In genomic region chr2:103119197-103119854, GRCm38 (mm10) we compare ENCODE assay signal across 12 mouse cellular contexts. TPM values are rescaled to one million over a fixed set of nuclear protein-coding genes. Genes with fewer than 3 reads are reported as not detected.
A peak's percentile ranks its signal among the peaks of the same experiment; 100 is the strongest.
DNase-seq lines count a peak whose midpoint lies in the region; ATAC-seq and TF ChIP-seq lines count a peak whose summit lies in the region.
"Had no signal": no experiment of that assay in that cellular context is flagged by ENCODE, and none has a peak within 500 bp of the region (broad histone marks: within the 10 kb centered on the region; RNA-seq: fewer than 3 reads in every experiment).

No protein-coding gene starts in this region.

- no peak overlapping the region for H3K4me2 ChIP-seq in midbrain, embryonic 13.5 days (replicated peaks)
- no peak overlapping the region for H3K4me2 ChIP-seq in midbrain, embryonic 16.5 days (ENCODE audit: low read length)
- no peak overlapping the region for H3K4me2 ChIP-seq in intestine, postnatal 0 days (replicated peaks; ENCODE audit: low read depth)

- no peak overlapping the region for H3K4me3 ChIP-seq in midbrain, embryonic 13.5 days (replicated peaks)
- H3K4me3 ChIP-seq in midbrain, embryonic 16.5 days (ENCODE audit: low read depth, low read length), result no peak overlapping the region
- no peak overlapping the region for H3K4me3 ChIP-seq in intestine, postnatal 0 days (ENCODE audit: low read depth, low read length)
- H3K4me3 ChIP-seq: layer of hippocampus, adult 2 months had no signal

- WGBS in midbrain, embryonic 13.5 days, result 83% methylated on average over 7 of the region's 7 CpGs
- 80% methylated on average over 7 of the region's 7 CpGs for WGBS in midbrain, embryonic 16.5 days
- 53% methylated on average over 7 of the region's 7 CpGs for WGBS in intestine, postnatal 0 days

- no peak for TF ChIP-seq POLR2A in brain, embryonic 14.5 days (IDR thresholded peaks at IDR 0.05; ENCODE audit: borderline replicate concordance, extremely low read depth, insufficient read depth, insufficient read length, poor library complexity, severe bottlenecking)

- H3K36me3 ChIP-seq in midbrain, embryonic 13.5 days, result no peaks in the 10 kb centered on the region
- no peaks in the 10 kb centered on the region for H3K36me3 ChIP-seq in midbrain, embryonic 16.5 days (ENCODE audit: control insufficient read depth, insufficient read depth, low read length)
- H3K36me3 ChIP-seq in intestine, postnatal 0 days (ENCODE audit: control insufficient read depth, insufficient read depth), result no peaks in the 10 kb centered on the region

- H3K27me3 ChIP-seq in midbrain, embryonic 13.5 days, result no peaks in the 10 kb centered on the region
- no peaks in the 10 kb centered on the region for H3K27me3 ChIP-seq in midbrain, embryonic 16.5 days (ENCODE audit: control insufficient read depth, insufficient read depth, low read depth, low read length)
- no peaks in the 10 kb centered on the region for H3K27me3 ChIP-seq in intestine, postnatal 0 days (replicated peaks; ENCODE audit: control insufficient read depth, insufficient read depth, low read length)

- no peak overlapping the region for H3K9ac ChIP-seq in midbrain, embryonic 13.5 days (replicated peaks)
- H3K9ac ChIP-seq in midbrain, embryonic 16.5 days (ENCODE audit: low read depth, low read length), result no peak overlapping the region
- H3K9ac ChIP-seq in intestine, postnatal 0 days (ENCODE audit: low read depth, low read length), result no peak overlapping the region

- DNase-seq in brain, embryonic 14.5 days (ENCODE audit: low read depth), result peak; percentile 59
- DNase-seq in spleen, postnatal 36 days (ENCODE audit: low spot score in 2 of 2), result peak; percentile 36 to 69
- DNase-seq in thymus, adult 18-20 months, result no peak
- no peak for DNase-seq in urinary bladder, postnatal 25 days (ENCODE audit: low spot score)
- DNase-seq: cerebellum, adult 11-12 months; left cerebral cortex, postnatal 4 days; lung, postnatal 10 days; thymus, postnatal 36 days had no signal

- H3K9me3 ChIP-seq in midbrain, embryonic 13.5 days, result no peaks in the 10 kb centered on the region
- H3K9me3 ChIP-seq in midbrain, embryonic 16.5 days (replicated peaks; ENCODE audit: control insufficient read depth, low read length, poor library complexity, severe bottlenecking), result no peaks in the 10 kb centered on the region
- no peaks in the 10 kb centered on the region for H3K9me3 ChIP-seq in intestine, postnatal 0 days (ENCODE audit: control insufficient read depth)

- H3K4me1 ChIP-seq in midbrain, embryonic 13.5 days (replicated peaks), result peaks cover 4% of the 10 kb centered on the region; the same call in 1 of the 2 replicates
- H3K4me1 ChIP-seq in midbrain, embryonic 16.5 days (ENCODE audit: control insufficient read depth, insufficient read depth, low read length), result 0 out of 2 replicates have a peak, but pooled peaks cover 3% of the 10 kb centered on the region
- H3K4me1 ChIP-seq in intestine, postnatal 0 days (replicated peaks; ENCODE audit: control insufficient read depth, insufficient read depth, low read length), result peaks cover 8% of the 10 kb centered on the region; the same call in 1 of the 2 replicates

- no peak overlapping the region for H3K27ac ChIP-seq in midbrain, embryonic 13.5 days
- H3K27ac ChIP-seq in midbrain, embryonic 16.5 days (ENCODE audit: low read length), result no peak overlapping the region
- H3K27ac ChIP-seq in intestine, postnatal 0 days (ENCODE audit: low read depth, low read length), result no peak overlapping the region
- H3K27ac ChIP-seq: layer of hippocampus, adult 2 months had no signal

- ATAC-seq in midbrain, embryonic 13.5 days, result 0 out of 2 replicates have a peak, but pooled peaks have one; percentile 56
- ATAC-seq in midbrain, embryonic 16.5 days, result no peak
- peak; percentile 91 for ATAC-seq in intestine, postnatal 0 days

- no peak for TF ChIP-seq CTCF in brain, embryonic 14.5 days (IDR thresholded peaks at IDR 0.05; ENCODE audit: borderline replicate concordance, extremely low read depth, insufficient read depth, insufficient read length)
- no peak for TF ChIP-seq CTCF in intestine, postnatal 0 days (IDR thresholded peaks at IDR 0.05; ENCODE audit: low read depth)

RNA-seq across cellular contexts. Expression of gene Apip, which starts 45.9 kb away (rescaled TPM):
- polyA plus RNA-seq in midbrain, embryonic 13.5 days (2015; fragmentation: Nextera tagmentation; extraction: Ambion mirVana), result 45.2 and 48.3 TPM in 2 replicates
- polyA plus RNA-seq in midbrain, embryonic 16.5 days (2015; fragmentation: Nextera tagmentation; extraction: Ambion mirVana), result 43.0 and 43.3 TPM in 2 replicates
- polyA plus RNA-seq in brain, embryonic 14.5 days (2012; rRNA removed), result 29.2 and 34.1 TPM in 2 replicates
- polyA plus RNA-seq in intestine, postnatal 0 days (2015; fragmentation: Nextera tagmentation; extraction: Ambion mirVana), result 28.8 and 29.1 TPM in 2 replicates

RNA-seq across cellular contexts. Expression of gene Pdhx, which starts 46.0 kb away (rescaled TPM):
- 61.7 and 65.7 TPM in 2 replicates for polyA plus RNA-seq in midbrain, embryonic 13.5 days (2015; fragmentation: Nextera tagmentation; extraction: Ambion mirVana)
- polyA plus RNA-seq in midbrain, embryonic 16.5 days (2015; fragmentation: Nextera tagmentation; extraction: Ambion mirVana), result 70.9 and 74.8 TPM in 2 replicates
- 46.9 and 47.6 TPM in 2 replicates for polyA plus RNA-seq in brain, embryonic 14.5 days (2012; rRNA removed)
- polyA plus RNA-seq in intestine, postnatal 0 days (2015; fragmentation: Nextera tagmentation; extraction: Ambion mirVana), result 22.4 and 23.5 TPM in 2 replicates

Comparison
In these comparisons a context has a peak if more than half of its experiments do, and no peak if none do; other contexts are left out.
1. DNase-seq: peak in brain, embryonic 14.5 days (single experiment) and spleen, postnatal 36 days (2 of 2); none in thymus, adult 18-20 months (0 of 2) and urinary bladder, postnatal 25 days (single experiment).